Mouse (Mus musculus): ENCODE measurements around the gene Tmf1. TPM values are rescaled to one million over a fixed set of nuclear protein-coding genes. Genes with fewer than 3 reads are reported as not detected.

Gene Tmf1
- total RNA-seq, 2 experiments from 2014 or later = 51.6 to 54.3 TPM

DNA sequence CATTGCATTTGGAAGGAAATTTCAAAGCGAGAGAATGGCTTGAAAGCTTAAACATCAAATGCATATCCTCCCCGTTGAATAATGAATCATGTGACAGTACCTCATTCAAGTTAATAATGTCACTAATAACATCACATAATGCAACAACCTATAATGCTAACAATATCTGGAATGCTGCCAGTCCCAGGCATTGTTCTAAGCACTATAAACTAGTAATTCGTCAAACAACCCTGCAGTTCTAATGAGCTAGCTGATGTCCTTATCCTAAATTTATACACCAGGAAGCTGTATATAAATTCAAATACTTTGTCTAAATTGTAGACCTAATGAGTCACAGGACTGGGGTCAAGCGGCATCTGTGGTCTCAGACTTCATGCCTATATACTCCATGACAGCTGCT lies 58.0 kb downstream of the Tmf1 start:
- DNase-seq (ENCODE audit: low spot score in 2 of 2) = no peak
- intact Hi-C loops (cut with DNase I) = no loop called here

DNA sequence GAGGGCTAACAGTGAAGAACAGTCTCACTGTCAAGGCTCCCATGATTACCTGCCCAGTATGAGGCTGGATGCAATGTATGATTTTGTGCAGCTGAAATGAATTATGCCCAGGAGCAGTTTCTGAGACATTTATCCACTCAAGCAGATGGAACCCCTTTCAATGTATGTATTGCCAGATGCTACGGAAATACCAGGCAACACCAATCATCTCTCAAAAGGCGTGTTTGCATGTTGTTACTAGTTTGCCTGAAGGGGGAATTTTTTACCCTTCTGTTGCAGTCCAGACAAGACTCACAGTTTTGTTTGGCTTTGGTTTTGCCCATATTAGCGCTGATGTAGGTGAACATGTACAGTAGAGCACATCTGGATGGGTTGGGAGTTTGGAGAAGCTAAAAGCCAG lies 60.6 kb downstream of the Tmf1 start:
- DNase-seq (ENCODE audit: low spot score in 2 of 2) = no peak
- intact Hi-C loops (cut with DNase I) = no loop called here

- no peak for DNase-seq (ENCODE audit: low spot score in 2 of 2)
- intact Hi-C loops (cut with DNase I) = no loop called here
These were observed 62.0 kb downstream of the Tmf1 start for GRCm38 (mm10) chr6:97116896-97117295.

GRCm38 (mm10) chr6:97114821-97115220 lies 64.1 kb downstream of the Tmf1 start:
- intact Hi-C loops (cut with DNase I) = no loop called here
- DNase-seq (ENCODE audit: low spot score in 2 of 2) = no peak

DNA sequence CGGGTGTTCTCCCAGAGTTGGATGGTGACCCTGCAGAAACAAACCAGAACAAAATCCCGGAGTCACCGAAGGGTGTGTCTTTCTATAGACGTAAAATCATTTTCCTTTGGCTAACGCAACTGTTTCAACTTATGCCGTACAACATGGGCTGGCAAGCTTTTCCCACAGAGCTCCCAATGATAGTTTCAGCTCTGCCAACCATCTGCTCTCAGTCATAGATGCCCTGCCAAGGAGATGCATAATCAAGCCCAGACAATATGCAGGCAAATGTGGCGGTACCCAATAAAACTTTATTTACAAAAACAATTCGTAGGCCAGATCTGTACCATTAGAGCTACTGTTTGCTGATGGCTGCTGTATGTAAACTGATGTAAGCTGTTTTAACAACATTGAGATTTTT lies 66.7 kb downstream of the Tmf1 start:
- intact Hi-C loops (cut with DNase I) = no loop called here
- DNase-seq (ENCODE audit: low spot score in 2 of 2) = no peak

DNA sequence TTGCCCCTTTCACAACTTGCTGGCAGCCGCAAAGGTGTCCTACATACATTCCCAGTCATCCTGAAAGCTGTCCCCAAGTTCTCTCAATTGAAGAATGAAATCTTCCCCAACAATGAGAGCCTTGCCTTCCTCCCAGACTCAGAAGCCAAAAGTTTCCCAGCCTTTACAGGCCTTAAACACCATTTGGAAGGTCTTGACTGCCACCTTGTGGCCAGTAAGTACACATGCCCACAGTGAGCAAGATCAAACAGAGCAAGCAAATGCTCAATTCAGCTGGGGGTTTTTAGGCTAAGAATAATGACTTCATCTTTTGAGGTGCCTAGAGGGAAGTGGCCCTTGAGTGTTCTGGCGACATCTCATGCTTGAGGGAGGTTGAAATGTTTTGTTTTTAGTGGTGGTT lies 72.1 kb downstream of the Tmf1 start:
- peak; percentile 30 to 36 for DNase-seq (ENCODE audit: low spot score in 2 of 2)
- intact Hi-C loops (cut with DNase I) = loop anchor here (5.0 kb wide), 1 partner anchor 79 kb away; no protein-coding TSS in a partner anchor

DNA sequence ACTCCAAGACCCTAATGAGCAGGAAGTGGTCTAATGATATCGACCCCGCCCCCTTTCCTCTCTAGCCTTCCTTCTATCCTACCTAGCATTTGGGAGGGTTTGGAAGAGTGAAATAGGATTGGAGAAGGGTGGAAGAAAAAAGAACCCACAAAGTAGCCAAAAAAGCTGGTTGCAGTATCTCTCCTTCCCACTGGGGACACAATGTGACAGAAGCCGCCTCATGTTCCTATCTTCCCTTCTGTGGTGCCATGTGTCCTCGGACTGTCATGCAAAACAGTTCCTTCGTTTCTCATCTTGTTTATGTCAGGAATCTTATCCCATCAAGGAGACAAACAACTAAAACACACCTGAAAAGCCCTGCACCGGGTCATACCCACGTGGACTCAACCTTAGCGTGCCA lies 72.8 kb downstream of the Tmf1 start:
- no peak for DNase-seq (ENCODE audit: low spot score in 2 of 2)

DNA sequence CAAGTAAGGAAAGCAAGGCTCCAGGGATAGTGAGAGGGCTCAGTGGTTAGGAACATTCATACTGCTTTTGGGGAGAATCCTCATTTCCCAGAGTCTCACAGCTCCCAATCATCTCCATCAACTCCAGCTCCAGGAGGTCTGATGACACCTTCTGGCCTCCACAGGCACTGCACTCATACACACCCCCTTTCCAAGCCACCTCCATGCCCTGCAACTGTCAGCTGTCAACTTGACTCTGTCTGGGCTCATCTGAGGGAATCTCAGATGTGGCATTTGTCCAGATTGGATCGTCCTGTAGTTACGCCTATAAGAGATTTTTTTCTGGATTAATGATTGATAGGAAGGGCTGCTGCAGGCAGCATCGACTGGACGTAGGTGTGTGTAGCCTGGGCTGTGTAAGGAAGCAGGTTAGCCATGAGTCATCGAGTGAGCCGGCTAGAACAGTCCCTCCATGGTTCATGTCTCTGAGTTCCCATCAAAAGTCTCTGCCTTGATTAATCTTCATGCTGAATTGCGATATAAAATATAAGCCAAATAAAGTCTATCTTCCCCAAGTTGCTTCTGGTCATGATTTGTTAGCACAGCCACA lies 74.6 kb downstream of the Tmf1 start:
- intact Hi-C loops (cut with DNase I) = no loop called here

More for the DNA sequence above, 72.8 kb downstream of the Tmf1 start:
- intact Hi-C loops (cut with DNase I) = loop anchor here (5.0 kb wide), 1 partner anchor 79 kb away; no protein-coding TSS in a partner anchor

More for the DNA sequence above, 74.6 kb downstream of the Tmf1 start:
- DNase-seq (ENCODE audit: low spot score in 2 of 2) = no peak

Other genes with a start within 250 kb of the Tmf1 start
- gene Fam19a4, start 118.7 kb downstream of the Tmf1 start, total RNA-seq (2021) = under 1 TPM; 0.30 to 0.41 TPM
- 10 to 100 TPM; 25.4 to 31.1 TPM for gene Eogt, start 29.9 kb downstream of the Tmf1 start, total RNA-seq (2021)
- 10 to 100 TPM; 64.2 to 72.2 TPM for gene Uba3, start 26.5 kb upstream of the Tmf1 start, total RNA-seq (2021)
- 100 to 1,000 TPM; 194 to 211 TPM for gene Arl6ip5, start 31.6 kb upstream of the Tmf1 start, total RNA-seq (2021)
- under 1 TPM in 1 of 2 experiments, not detected in 1; 0.17 TPM for gene Lmod3, start 73.6 kb upstream of the Tmf1 start, total RNA-seq (2021)